Mouse (Mus musculus) thymus, postnatal 14 days (tissue): ENCODE measurements around the gene Snrpb2.

Experiments used
- DNase-seq: peaks from one replicate; pipeline ENCODE4 v3.0.0; 2021

The Snrpb2 gene

DNA sequence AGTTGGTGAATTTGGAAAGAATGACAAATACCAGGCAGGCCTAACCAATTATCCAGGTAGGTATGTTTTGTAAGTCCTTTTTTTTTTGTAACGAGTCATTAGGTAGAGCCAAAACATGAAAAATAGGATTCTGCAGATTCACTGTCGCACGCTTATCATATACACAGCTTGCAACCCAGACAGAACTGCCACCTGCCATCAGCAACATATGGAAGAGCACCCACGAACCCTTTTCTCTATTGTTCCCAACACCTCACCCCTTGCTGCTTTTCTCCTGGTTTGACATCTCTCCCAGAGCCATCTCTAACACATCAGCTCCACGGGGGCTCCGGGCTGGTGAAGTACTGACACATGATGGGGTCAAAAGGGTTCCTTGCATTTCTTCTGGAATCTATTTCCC, 31.9 kb downstream of the Snrpb2 start:
- no peak for DNase-seq

DNA sequence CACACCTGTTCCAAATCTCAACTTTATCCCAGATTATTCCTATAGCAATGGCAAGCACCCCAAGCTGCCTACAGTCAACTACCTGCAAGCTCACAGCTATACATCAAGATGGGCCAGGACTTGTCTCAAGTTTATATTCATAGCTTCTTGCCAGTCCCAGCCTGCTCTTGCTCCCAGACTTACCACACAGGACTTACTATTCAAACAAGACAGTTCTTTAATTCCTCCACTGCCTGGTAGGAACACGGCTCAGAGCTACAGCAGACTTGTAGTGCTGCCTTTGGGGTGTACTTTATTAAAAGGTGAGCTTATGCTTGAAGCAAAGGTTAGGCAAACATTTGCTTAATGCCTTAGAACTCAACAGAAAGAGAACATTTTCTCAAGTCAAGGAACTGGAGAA, 34.3 kb downstream of the Snrpb2 start:
- DNase-seq = no peak

GRCm38 (mm10) chr2:143113859-143114258, 51.0 kb downstream of the Snrpb2 start:
- DNase-seq = no peak

DNA sequence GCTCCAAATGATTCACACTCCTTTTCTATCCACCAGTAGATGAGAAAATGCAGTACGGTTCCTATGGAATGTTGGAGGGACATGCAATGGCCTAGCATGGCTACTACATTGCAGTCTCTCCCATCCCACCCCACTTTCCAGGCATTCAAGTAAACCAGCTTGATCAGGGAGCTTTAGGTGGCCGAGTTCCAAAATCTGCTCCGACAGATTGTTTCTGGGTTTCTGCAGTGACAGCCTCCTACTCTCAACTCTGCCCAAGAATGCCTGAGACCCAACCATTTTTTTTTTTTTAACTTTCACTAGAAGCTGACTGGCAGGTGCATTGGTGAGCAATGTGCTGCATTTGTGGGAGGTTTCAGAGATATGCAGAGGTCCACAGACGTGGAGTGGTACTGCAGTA, 51.9 kb downstream of the Snrpb2 start:
- no peak for DNase-seq

- DNase-seq = no peak
Observed at GRCm38 (mm10) chr2:143117453-143117852, 54.6 kb downstream of the Snrpb2 start.

DNA sequence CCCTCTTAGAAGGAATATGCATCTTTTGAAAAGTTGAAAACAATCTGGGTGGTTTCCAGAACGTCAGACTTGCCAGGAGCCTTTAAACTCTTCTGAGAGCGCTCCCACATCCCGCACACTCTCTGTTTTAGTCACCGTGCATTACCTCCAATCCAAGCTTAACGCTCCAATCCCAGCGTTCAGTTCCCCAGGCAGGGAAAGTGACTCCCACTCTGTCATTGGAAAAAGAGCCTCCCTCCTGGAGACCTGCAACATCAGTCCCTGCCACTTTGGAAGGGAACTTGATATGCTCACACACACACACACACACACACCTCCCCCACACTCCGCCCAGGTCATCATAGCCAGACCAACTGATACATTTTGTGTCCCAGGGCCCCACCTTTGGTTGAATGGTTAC, 55.4 kb downstream of the Snrpb2 start:
- no peak for DNase-seq
